Mouse (Mus musculus): ENCODE measurements around the gene Mchr1. TPM values are rescaled to one million over a fixed set of nuclear protein-coding genes. Genes with fewer than 3 reads are reported as not detected.
A peak's percentile ranks its signal among the peaks of the same experiment; 100 is the strongest.

Mchr1 gene
- polyA plus RNA-seq, 1 experiment from 2014 or later: 5.2 TPM

DNA sequence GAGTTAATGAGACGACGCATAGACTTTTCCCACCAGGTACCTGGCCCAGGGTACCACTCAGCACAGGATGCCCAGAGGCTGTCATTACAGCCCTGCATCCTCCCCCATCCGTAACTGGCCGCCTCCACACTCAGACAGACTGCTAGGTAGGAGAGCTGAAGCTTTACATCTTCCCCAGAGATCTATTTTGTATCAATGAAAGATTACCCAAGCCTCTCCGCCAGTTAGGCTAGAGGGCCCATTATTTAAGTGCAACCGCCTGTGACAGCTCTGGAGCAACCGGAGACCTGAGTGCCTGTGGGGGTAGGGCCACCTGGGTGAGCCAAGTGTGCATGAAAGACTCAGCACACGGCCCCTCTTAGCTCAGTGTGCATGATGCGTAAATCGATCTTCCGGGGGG is 42.6 kb downstream of the Mchr1 start:
- Histone ChIP-seq H3K9ac (replicated peaks) (no peak overlapping the region), H3K4me2 (no peak overlapping the region), H3K9me3 (replicated peaks) (no peaks in the 10 kb centered on the region), H3K4me1 (peaks cover 29% of the 10 kb centered on the region), H3K27ac (replicated peaks) (peak overlapping the region; percentile 45; the same call in 1 of the 2 replicates), H3K27me3 (replicated peaks) (no peaks in the 10 kb centered on the region), H3K4me3 (replicated peaks) (no peak overlapping the region), H3K36me3 (no peaks in the 10 kb centered on the region)
- ATAC-seq (ENCODE audit: low FRiP score): peak; percentile 70; the same call in 1 of the 2 replicates
- 11% methylated on average over 11 of the region's 11 CpGs for WGBS

DNA sequence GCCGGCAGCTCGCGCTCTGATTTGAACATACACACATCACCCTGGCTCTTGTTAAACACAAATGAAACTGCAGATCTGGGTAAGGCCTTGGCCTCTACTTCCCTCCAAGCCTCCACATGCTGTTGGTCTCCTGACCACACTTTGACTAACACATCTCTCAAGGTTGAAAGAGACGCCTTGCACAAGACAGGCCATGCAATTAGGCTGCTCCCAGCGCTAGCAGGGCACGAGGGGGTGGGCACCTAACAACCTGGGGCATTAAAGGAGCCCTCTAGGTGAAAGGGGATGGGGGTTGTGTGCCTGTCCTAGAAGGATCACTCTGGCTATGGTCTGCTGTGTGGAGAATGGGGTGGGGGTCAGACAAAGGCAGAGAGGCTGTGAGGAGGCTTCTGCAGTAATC is 43.4 kb downstream of the Mchr1 start:
- H3K4me2 ChIP-seq: no peak overlapping the region
- WGBS: 81% methylated on average over 6 of the region's 6 CpGs
- H3K4me3 ChIP-seq (replicated peaks): no peak overlapping the region
- ATAC-seq (ENCODE audit: low FRiP score): no peak
- no peaks in the 10 kb centered on the region for H3K36me3 ChIP-seq
- no peaks in the 10 kb centered on the region for H3K27me3 ChIP-seq (replicated peaks)
- no peak overlapping the region for H3K27ac ChIP-seq (replicated peaks)
- H3K9me3 ChIP-seq (replicated peaks): no peaks in the 10 kb centered on the region
- peaks cover 24% of the 10 kb centered on the region for H3K4me1 ChIP-seq
- H3K9ac ChIP-seq (replicated peaks): no peak overlapping the region

DNA sequence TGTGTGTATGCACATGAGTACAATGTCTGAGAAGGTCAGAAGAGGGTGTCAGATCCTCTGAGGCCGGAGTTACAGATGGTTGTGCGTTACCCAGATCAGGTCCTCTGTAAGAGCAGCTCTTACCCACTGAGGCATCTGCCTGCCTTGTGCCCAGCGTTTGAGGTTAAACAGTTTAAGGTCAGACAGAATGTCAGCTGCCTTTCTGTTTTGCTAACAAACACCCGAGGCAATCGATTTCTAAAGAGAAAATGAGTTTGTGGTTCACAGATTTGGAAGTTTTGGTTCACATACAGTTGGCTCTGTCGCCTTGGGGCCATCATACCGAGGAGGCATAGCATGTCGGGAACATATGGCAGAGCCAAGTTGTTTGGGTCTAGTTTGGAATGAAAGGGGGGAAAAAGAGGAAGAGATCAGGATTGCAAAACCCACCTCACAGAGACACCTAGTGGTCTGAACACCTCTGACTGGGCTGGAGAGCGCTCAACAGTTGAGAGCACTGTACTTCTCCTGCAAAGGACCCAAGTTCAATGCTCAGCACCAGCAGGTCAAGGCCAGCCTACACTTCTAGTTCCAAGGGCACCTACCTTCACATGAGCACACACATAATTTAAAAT is 48.9 kb downstream of the Mchr1 start:
- H3K9ac ChIP-seq (replicated peaks): no peak overlapping the region
- H3K36me3 ChIP-seq: no peaks in the 10 kb centered on the region
- peaks cover 9% of the 10 kb centered on the region for H3K4me1 ChIP-seq
- H3K4me3 ChIP-seq (replicated peaks): no peak overlapping the region
- 84% methylated on average over 9 of the region's 9 CpGs for WGBS
- no peak overlapping the region for H3K27ac ChIP-seq (replicated peaks)
- H3K27me3 ChIP-seq (replicated peaks): no peaks in the 10 kb centered on the region
- H3K9me3 ChIP-seq (replicated peaks): no peaks in the 10 kb centered on the region
- H3K4me2 ChIP-seq: no peak overlapping the region
- no peak for ATAC-seq (ENCODE audit: low FRiP score)

Other genes with a start within 250 kb of the Mchr1 start
- 26.9 and 27.9 TPM in 2 replicates for gene Mrtfa, start 44.7 kb upstream of the Mchr1 start, polyA plus RNA-seq (2015; fragmentation: Nextera tagmentation; extraction: Ambion mirVana)
- gene Slc25a17, start 125.3 kb downstream of the Mchr1 start, polyA plus RNA-seq (2015; fragmentation: Nextera tagmentation; extraction: Ambion mirVana): 129 and 134 TPM in 2 replicates
- 185 and 188 TPM in 2 replicates for gene St13, start 164.6 kb downstream of the Mchr1 start, polyA plus RNA-seq (2015; fragmentation: Nextera tagmentation; extraction: Ambion mirVana)
- gene Xpnpep3, start 164.6 kb downstream of the Mchr1 start, polyA plus RNA-seq (2015; fragmentation: Nextera tagmentation; extraction: Ambion mirVana): 8.1 and 10.9 TPM in 2 replicates
- 1.9 and 2.3 TPM in 2 replicates for gene Dnajb7, start 172.8 kb downstream of the Mchr1 start, polyA plus RNA-seq (2015; fragmentation: Nextera tagmentation; extraction: Ambion mirVana)
- gene Rbx1, start 230.8 kb downstream of the Mchr1 start, polyA plus RNA-seq (2015; fragmentation: Nextera tagmentation; extraction: Ambion mirVana): 407 and 418 TPM in 2 replicates

All from neural tube, embryonic 15.5 days (tissue).